Mouse (Mus musculus) MEL (cell line): ENCODE data around the gene Csf2rb2.

Experiments
- CHD1 ChIP-seq: IDR thresholded peaks from 2 replicates; pipeline ENCODE4 v1.6.1; 2012; ENCODE audit warnings: low read depth, mild to moderate bottlenecking, inconsistent platforms, low read length, improper control_type of control experiment
- CTCF ChIP-seq, 3 experiments: IDR thresholded peaks in 2 of 3; conservative IDR thresholded peaks in 1 of 3; 2 replicates each; pipeline ENCODE4 v1.5.1; 2011 to 2012; ENCODE audit warnings: low read length in 3 of 3, low read depth in 2 of 3, mild to moderate bottlenecking in 2 of 3, improper control_type of control experiment in 1 of 3, inconsistent platforms in 1 of 3, mixed read lengths in 1 of 3, moderate library complexity in 1 of 3; ENCODE audit not compliant: control insufficient read depth in 1 of 3, insufficient read depth in 1 of 3, poor library complexity in 1 of 3, severe bottlenecking in 1 of 3
- GATA1 ChIP-seq: IDR thresholded peaks from 2 replicates; pipeline ENCODE4 v1.6.1; 2011; ENCODE audit warnings: low read depth, low read length, improper control_type of control experiment
- MAX ChIP-seq: IDR thresholded peaks from 2 replicates; pipeline ENCODE4 v1.6.1; 2011; ENCODE audit warnings: low read length, improper control_type of control experiment
- MYB ChIP-seq: IDR thresholded peaks from 2 replicates; pipeline ENCODE4 v1.6.1; 2011; ENCODE audit warnings: mild to moderate bottlenecking, low read depth, low read length, improper control_type of control experiment
- POLR2A ChIP-seq, 2 experiments: IDR thresholded peaks; 2 replicates each; pipeline ENCODE4 v1.6.1; 2011 to 2012; ENCODE audit warnings: low read length in 2 of 2, mild to moderate bottlenecking in 2 of 2, control low read depth in 1 of 2, improper control_type of control experiment in 1 of 2, low read depth in 1 of 2, moderate library complexity in 1 of 2; ENCODE audit not compliant: control insufficient read depth in 1 of 2, insufficient read depth in 1 of 2, poor library complexity in 1 of 2
- USF1 ChIP-seq: IDR thresholded peaks from 2 replicates; pipeline ENCODE4 v1.6.1; 2014; ENCODE audit warnings: low read depth, mild to moderate bottlenecking, inconsistent platforms, low read length, improper control_type of control experiment, moderate library complexity

- TF ChIP-seq POLR2A (IDR thresholded peaks at IDR 0.05; ENCODE audit: control insufficient read depth in 1 of 2, insufficient read depth in 1 of 2, low read depth in 1 of 2, low read length in 2 of 2, poor library complexity in 1 of 2), result no peak
- no peak for TF ChIP-seq USF1
- no peak for TF ChIP-seq MAX
- no peak for TF ChIP-seq CHD1
- no peak for TF ChIP-seq MYB
- TF ChIP-seq CTCF (IDR thresholded peaks at IDR 0.05 in 2 of 3, conservative IDR thresholded peaks at IDR 0.05 in 1 of 3; ENCODE audit: control insufficient read depth in 1 of 3, insufficient read depth in 1 of 3, low read depth in 2 of 3, low read length in 3 of 3, poor library complexity in 1 of 3, severe bottlenecking in 1 of 3), result no peak
- no peak for TF ChIP-seq GATA1
Measured at GRCm38 (mm10) chr15:78263286-78263685, 42.2 kb downstream of the Csf2rb2 start.
